Comparison of ENCODE assay signal across 20 mouse cellular contexts in the genomic region with DNA sequence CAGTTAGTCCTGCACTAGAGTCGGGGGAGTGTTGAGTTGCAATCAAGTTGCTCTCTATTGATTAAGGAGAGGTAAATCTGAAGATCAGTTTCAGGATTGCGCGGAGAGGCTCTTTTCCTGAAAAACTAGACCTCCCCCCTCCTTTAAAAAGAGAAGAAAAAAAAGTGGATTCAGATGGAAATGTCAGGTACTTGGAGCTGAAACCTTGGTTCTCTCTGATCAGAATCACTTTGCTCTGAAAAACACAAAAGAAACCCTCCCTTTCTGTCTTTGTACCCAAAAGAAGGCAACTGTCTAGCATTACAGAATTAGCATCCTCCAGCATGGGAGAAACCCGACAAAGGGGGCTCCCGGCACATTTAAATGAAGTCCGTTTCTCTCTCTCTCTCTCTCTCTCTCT. TPM values are rescaled to one million over a fixed set of nuclear protein-coding genes. Genes with fewer than 3 reads are reported as not detected.
"Had no signal": no experiment of that assay in that cellular context is flagged by ENCODE, and none has a peak within 500 bp of the region (broad histone marks: within the 10 kb centered on the region; RNA-seq: fewer than 3 reads in every experiment).

A gene (minus strand): TSS at position 101 of the 400 bp plus-strand sequence.

- H3K27ac ChIP-seq: liver, embryonic 13.5 days; liver, embryonic 15.5 days; lung, embryonic 15.5 days; macrophage; neural tube, embryonic 12.5 days; stomach, embryonic 15.5 days; stomach, postnatal 0 days had no signal

- H3K27me3 ChIP-seq: lung, embryonic 15.5 days; stomach, embryonic 15.5 days had no signal

- H3K4me2 ChIP-seq: liver, embryonic 13.5 days; liver, embryonic 15.5 days; lung, embryonic 15.5 days; neural tube, embryonic 12.5 days; stomach, embryonic 15.5 days had no signal

- DNase-seq: liver, embryonic 13.5 days; liver, postnatal 0 days; lung, adult 2 months; lung, postnatal 14 days; lung, postnatal 36 days; right cerebral cortex, postnatal 14 days; thymus, adult 2 months; thymus, postnatal 14 days; thymus, postnatal 36 days had no signal

- H3K36me3 ChIP-seq: liver, embryonic 13.5 days; liver, embryonic 15.5 days; lung, embryonic 15.5 days; neural tube, embryonic 12.5 days; stomach, embryonic 15.5 days had no signal

- H3K9me3 ChIP-seq: liver, embryonic 13.5 days; liver, embryonic 15.5 days; lung, embryonic 15.5 days; megakaryocyte, embryonic 14.5 days; neural tube, embryonic 12.5 days; stomach, embryonic 15.5 days had no signal

- H3K4me1 ChIP-seq: liver, embryonic 13.5 days; liver, embryonic 15.5 days; lung, embryonic 15.5 days; megakaryocyte, embryonic 14.5 days; stomach, embryonic 15.5 days had no signal

- H3K9ac ChIP-seq: liver, embryonic 13.5 days; liver, embryonic 15.5 days; liver, postnatal 0 days; lung, embryonic 15.5 days; neural tube, embryonic 12.5 days; stomach, embryonic 15.5 days had no signal

- H3K4me3 ChIP-seq: liver, embryonic 13.5 days; liver, embryonic 15.5 days; lung, embryonic 15.5 days; megakaryocyte, embryonic 14.5 days; neural tube, embryonic 12.5 days; stomach, embryonic 15.5 days had no signal

- ATAC-seq: liver, postnatal 0 days; lung, postnatal 0 days had no signal

RNA-seq across cellular contexts. Expression of the gene that starts here (rescaled TPM):
- total RNA-seq: megakaryocyte progenitor cell, adult 5-6 weeks; monocyte, adult 5-6 weeks; neutrophil, adult 5-6 weeks had no signal
- polyA plus RNA-seq: lung, embryonic 15.5 days; macrophage had no signal
